Mouse (Mus musculus): Measurements from ENCODE around the gene Katnbl1.

- TF ChIP-seq POLR2A (IDR thresholded peaks at IDR 0.05; ENCODE audit: extremely low read depth, insufficient read depth, low read length) (no peak), CTCF (IDR thresholded peaks at IDR 0.05; ENCODE audit: extremely low read depth, insufficient read depth, low read length) (no peak)
Observed at GRCm38 (mm10) chr2:112374610-112375009, 4.4 kb upstream of the Katnbl1 start.

Data from cortical plate, adult 2 months (tissue).